Mouse (Mus musculus) stomach, embryonic 16.5 days (tissue): ENCODE data around the gene Ppm1j. TPM values are rescaled to one million over a fixed set of nuclear protein-coding genes. Genes with fewer than 3 reads are reported as not detected.
"Not testable (repeated sequence)": the region's sequence is repeated elsewhere in the genome, so short reads cannot be mapped to it uniquely, and the experiment has no call there.

Experiments used
- ATAC-seq: fragments of 200-750 bp; cut with Nextera tagmentation; 2 replicates; pipeline ENCODE4 v1.8.0; 2017; ENCODE audit warnings: moderate number of reproducible peaks, moderate TSS enrichment; ENCODE audit not compliant: insufficient read depth, low FRiP score
- H3K27ac ChIP-seq: fragments of 300-500 bp; sonication (generic); 2 replicates; pipeline ENCODE4 v1.5.1; 2014; ENCODE audit warnings: low read length
- H3K27me3 ChIP-seq: fragments of 300-500 bp; sonication (generic); 2 replicates; pipeline ENCODE4 v1.6.1; 2014; ENCODE audit warnings: low read length, control low read depth, mixed read lengths; ENCODE audit not compliant: control insufficient read depth, insufficient read depth
- H3K36me3 ChIP-seq: fragments of 300-500 bp; sonication (generic); 2 replicates; pipeline ENCODE4 v1.6.1; 2014; ENCODE audit warnings: low read length; ENCODE audit not compliant: control insufficient read depth, insufficient read depth
- H3K4me1 ChIP-seq: fragments of 300-500 bp; sonication (generic); 2 replicates; pipeline ENCODE4 v1.6.1; 2014; ENCODE audit warnings: low read length, control low read depth, mixed read lengths; ENCODE audit not compliant: control insufficient read depth, insufficient read depth
- H3K4me2 ChIP-seq: fragments of 300-500 bp; sonication (generic); 2 replicates; pipeline ENCODE4 v1.6.1; 2014; ENCODE audit warnings: low read depth, low read length, mixed read lengths
- H3K4me3 ChIP-seq: fragments of 300-500 bp; sonication (generic); replicated peaks from 2 replicates; pipeline ENCODE4 v1.5.1; 2014; ENCODE audit warnings: mild to moderate bottlenecking, low read length
- H3K9ac ChIP-seq: fragments of 300-500 bp; sonication (generic); 2 replicates; pipeline ENCODE4 v1.6.1; 2014; ENCODE audit warnings: low read length
- H3K9me3 ChIP-seq: fragments of 300-500 bp; sonication (generic); replicated peaks from 2 replicates; pipeline ENCODE4 v1.6.1; 2016; ENCODE audit warnings: low read length, control low read depth; ENCODE audit not compliant: control insufficient read depth
- WGBS: fragments of 180-500 bp; shearing (Covaris S2); extraction: QIAGEN DNeasy Blood & Tissue Kit; methylation state at CpG from one replicate; pipeline ENCODE4 v1.1.7; 2014; 5-methylcytosine and 5-hydroxymethylcytosine counted together
- polyA plus RNA-seq: library from polyadenylated mRNA; unstranded; fragments of >200 nt; fragmentation: Nextera tagmentation; extraction: Ambion mirVana; gene quantifications from 2 replicates; pipeline ENCODE4 v1.2.1, GENCODE M21; 2015

Gene Ppm1j
- polyA plus RNA-seq, 1 experiment from 2014 or later = 3.6 TPM

GRCm38 (mm10) chr3:104796430-104797082 lies 15.7 kb downstream of the Ppm1j start:
- Histone ChIP-seq H3K9me3 (no peaks in the 10 kb centered on the region), H3K27ac (peak overlapping the region; percentile 94; the same call in 1 of the 2 replicates), H3K9ac (no peak overlapping the region), H3K4me1 (peaks cover 42% of the 10 kb centered on the region), H3K27me3 (no peaks in the 10 kb centered on the region), H3K36me3 (peaks cover 34% of the 10 kb centered on the region), H3K4me2 (no peak overlapping the region), H3K4me3 (no peak overlapping the region)
- ATAC-seq = peak; percentile 78
- 66% methylated on average over 15 of the region's 15 CpGs for WGBS

GRCm38 (mm10) chr3:104800681-104801080 lies 19.8 kb downstream of the Ppm1j start:
- H3K4me2 ChIP-seq = no peak overlapping the region
- H3K27me3 ChIP-seq = no peaks in the 10 kb centered on the region
- H3K4me1 ChIP-seq = peaks cover 6% of the 10 kb centered on the region; the same call in 1 of the 2 replicates
- ATAC-seq = no peak
- H3K9me3 ChIP-seq = no peaks in the 10 kb centered on the region
- no peak overlapping the region for H3K27ac ChIP-seq
- no peak overlapping the region for H3K4me3 ChIP-seq
- peaks cover 27% of the 10 kb centered on the region for H3K36me3 ChIP-seq
- WGBS = 95% methylated on average over 11 of the region's 11 CpGs
- H3K9ac ChIP-seq = no peak overlapping the region

GRCm38 (mm10) chr3:104801481-104801880 lies 20.6 kb downstream of the Ppm1j start:
- no peak overlapping the region for H3K9ac ChIP-seq
- no peak overlapping the region for H3K4me2 ChIP-seq
- H3K27ac ChIP-seq = no peak overlapping the region
- no peak for ATAC-seq
- 91% methylated on average over 6 of the region's 6 CpGs for WGBS
- H3K36me3 ChIP-seq = peaks cover 27% of the 10 kb centered on the region
- H3K27me3 ChIP-seq = no peaks in the 10 kb centered on the region
- H3K9me3 ChIP-seq = no peaks in the 10 kb centered on the region
- no peak overlapping the region for H3K4me3 ChIP-seq
- H3K4me1 ChIP-seq = no peaks in the 10 kb centered on the region

- H3K36me3 ChIP-seq = peaks cover 22% of the 10 kb centered on the region; the same call in 1 of the 2 replicates
- ATAC-seq = no peak
- 89% methylated on average over 10 of the region's 10 CpGs for WGBS
- no peak overlapping the region for H3K9ac ChIP-seq
- H3K27me3 ChIP-seq = no peaks in the 10 kb centered on the region
- H3K9me3 ChIP-seq = no peaks in the 10 kb centered on the region
- no peaks in the 10 kb centered on the region for H3K4me1 ChIP-seq
- H3K27ac ChIP-seq = no peak overlapping the region
- no peak overlapping the region for H3K4me2 ChIP-seq
- H3K4me3 ChIP-seq = no peak overlapping the region
Observed at GRCm38 (mm10) chr3:104804312-104804711, 23.5 kb downstream of the Ppm1j start.

GRCm38 (mm10) chr3:104805539-104805938 lies 24.7 kb downstream of the Ppm1j start:
- H3K9ac ChIP-seq = no peak overlapping the region
- 0 out of 2 replicates have a peak, but pooled peaks cover 10% of the 10 kb centered on the region for H3K36me3 ChIP-seq
- H3K9me3 ChIP-seq = no peaks in the 10 kb centered on the region
- H3K4me3 ChIP-seq = no peak overlapping the region
- H3K4me2 ChIP-seq = no peak overlapping the region
- no peaks in the 10 kb centered on the region for H3K4me1 ChIP-seq
- no peaks in the 10 kb centered on the region for H3K27me3 ChIP-seq
- WGBS = 82% methylated on average over 9 of the region's 9 CpGs
- no peak overlapping the region for H3K27ac ChIP-seq
- no peak for ATAC-seq

- no peaks in the 10 kb centered on the region for H3K9me3 ChIP-seq
- H3K4me2 ChIP-seq = no peak overlapping the region
- no peaks in the 10 kb centered on the region for H3K36me3 ChIP-seq
- peak; percentile 64; the same call in 1 of the 2 replicates for ATAC-seq
- H3K9ac ChIP-seq = no peak overlapping the region
- 19% methylated on average over 3 of the region's 3 CpGs for WGBS
- peak overlapping the region; percentile 2; the same call in 1 of the 2 replicates for H3K27ac ChIP-seq
- no peak overlapping the region for H3K4me3 ChIP-seq
- no peaks in the 10 kb centered on the region for H3K27me3 ChIP-seq
- H3K4me1 ChIP-seq = peaks cover 15% of the 10 kb centered on the region
Observed at GRCm38 (mm10) chr3:104811752-104812151, 30.9 kb downstream of the Ppm1j start.

- Histone ChIP-seq H3K4me3 (no peak overlapping the region), H3K27ac (no peak overlapping the region; the same call in 1 of the 2 replicates), H3K4me1 (peaks cover 19% of the 10 kb centered on the region), H3K9ac (no peak overlapping the region), H3K27me3 (no peaks in the 10 kb centered on the region), H3K36me3 (no peaks in the 10 kb centered on the region), H3K4me2 (no peak overlapping the region), H3K9me3 (no peaks in the 10 kb centered on the region)
- ATAC-seq = no peak
- WGBS = 71% methylated on average over 4 of the region's 4 CpGs
Observed at GRCm38 (mm10) chr3:104812254-104812653, 31.4 kb downstream of the Ppm1j start.

- not testable (repeated sequence) for H3K4me2 ChIP-seq, H3K27me3 ChIP-seq, ATAC-seq, H3K4me3 ChIP-seq, H3K9ac ChIP-seq, H3K27ac ChIP-seq, H3K36me3 ChIP-seq, H3K9me3 ChIP-seq
- WGBS = 82% methylated on average over 7 of the region's 7 CpGs
- H3K4me1 ChIP-seq = peaks cover 19% of the 10 kb centered on the region
Observed at GRCm38 (mm10) chr3:104813227-104813626, 32.4 kb downstream of the Ppm1j start.

GRCm38 (mm10) chr3:104814746-104815145 lies 33.9 kb downstream of the Ppm1j start:
- Histone ChIP-seq H3K4me1 (peaks cover 31% of the 10 kb centered on the region), H3K36me3 (no peaks in the 10 kb centered on the region), H3K4me3 (no peak overlapping the region), H3K27me3 (no peaks in the 10 kb centered on the region), H3K9me3 (no peaks in the 10 kb centered on the region), H3K27ac (no peak overlapping the region), H3K9ac (no peak overlapping the region), H3K4me2 (no peak overlapping the region)
- WGBS = 100% methylated on average over 1 of the region's 1 CpGs
- ATAC-seq = no peak
